Mouse (Mus musculus) cerebellum, adult 11-12 months (tissue): ENCODE data around the gene Kcnk3.
A peak's percentile ranks its signal among the peaks of the same experiment; 100 is the strongest.

ENCODE experiments used
- DNase-seq: peaks from one replicate; pipeline ENCODE4 v3.0.0; 2022

Gene Kcnk3

DNA sequence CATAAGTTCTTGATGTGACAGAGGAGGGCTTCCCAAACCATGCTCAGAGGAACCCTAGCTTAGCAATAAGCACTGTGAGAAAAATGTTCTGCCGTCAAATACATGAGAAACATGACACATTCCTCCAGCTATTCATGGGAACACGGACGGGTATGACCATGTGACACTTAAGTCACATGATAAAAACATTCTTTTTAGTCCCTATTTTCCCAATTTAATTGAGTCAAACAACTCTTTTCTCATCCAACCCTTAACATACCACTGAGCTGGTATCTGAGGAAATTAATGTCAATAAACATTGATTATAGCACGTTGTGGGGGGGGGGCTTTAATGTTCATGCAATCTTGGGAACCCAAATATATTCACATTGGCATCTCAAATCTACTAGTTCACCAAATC, 27.8 kb downstream of the Kcnk3 start:
- DNase-seq = no peak

DNA sequence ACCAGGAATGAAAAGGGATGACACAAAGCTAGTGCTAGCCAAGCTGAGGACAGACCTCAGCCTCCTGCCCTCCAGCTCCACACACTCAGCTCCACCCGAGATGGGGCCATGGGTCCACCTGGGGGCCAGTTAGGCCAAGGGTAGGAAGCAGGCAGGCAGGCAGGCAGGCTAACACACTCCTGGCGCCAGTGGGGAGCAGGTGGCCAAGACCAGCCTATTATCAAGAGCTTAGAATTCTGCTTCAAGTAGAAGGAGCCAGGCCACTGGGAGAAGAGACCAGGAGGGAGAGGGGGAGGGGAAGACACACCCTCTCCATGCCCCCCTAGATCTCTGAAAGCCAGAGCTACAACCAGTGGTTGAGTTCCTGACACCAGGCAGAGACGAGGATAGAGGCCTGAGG, 28.7 kb downstream of the Kcnk3 start:
- no peak for DNase-seq

DNA sequence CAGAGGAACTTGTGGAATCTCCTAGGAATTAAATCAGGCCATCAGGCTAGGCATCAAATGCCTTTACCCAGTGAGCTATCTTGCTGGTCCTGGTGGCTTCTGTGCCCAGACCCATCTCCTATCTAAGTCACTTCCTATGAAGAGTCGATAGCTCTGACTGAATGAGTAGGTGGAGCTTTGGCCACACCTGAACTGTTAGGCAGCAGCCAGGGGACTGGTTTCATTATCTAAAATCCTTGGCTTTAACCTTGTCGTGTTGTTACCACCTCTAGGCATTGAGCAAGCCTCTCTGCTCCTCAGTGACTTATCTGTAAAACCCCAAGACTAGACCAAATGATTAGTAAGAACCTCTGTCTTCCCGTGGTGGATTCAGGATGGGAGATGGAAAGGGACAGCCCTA, 29.4 kb downstream of the Kcnk3 start:
- DNase-seq = no peak

GRCm38 (mm10) chr5:30617851-30618250, 29.9 kb downstream of the Kcnk3 start:
- no peak for DNase-seq

- no peak for DNase-seq
Observed at GRCm38 (mm10) chr5:30618376-30619003, 30.5 kb downstream of the Kcnk3 start.

GRCm38 (mm10) chr5:30619211-30619610, 31.2 kb downstream of the Kcnk3 start:
- no peak for DNase-seq

DNA sequence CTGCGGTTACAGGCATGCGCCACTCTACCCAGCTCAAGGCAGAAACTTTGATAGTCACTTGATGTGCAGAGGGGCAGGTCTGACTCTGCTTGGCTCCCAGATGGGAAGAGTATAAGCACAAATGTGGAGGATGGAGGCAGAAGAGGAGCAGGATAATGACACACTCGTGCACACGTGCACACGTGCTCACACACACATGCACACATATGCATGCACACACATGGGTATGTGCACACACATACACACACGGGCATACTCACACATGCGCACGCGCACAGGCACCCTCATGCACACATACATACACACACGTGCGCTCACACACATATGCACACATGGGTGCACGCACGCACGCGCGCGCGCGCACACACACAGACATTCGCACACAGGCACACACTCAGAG, 32.6 kb downstream of the Kcnk3 start:
- DNase-seq = no peak

DNA sequence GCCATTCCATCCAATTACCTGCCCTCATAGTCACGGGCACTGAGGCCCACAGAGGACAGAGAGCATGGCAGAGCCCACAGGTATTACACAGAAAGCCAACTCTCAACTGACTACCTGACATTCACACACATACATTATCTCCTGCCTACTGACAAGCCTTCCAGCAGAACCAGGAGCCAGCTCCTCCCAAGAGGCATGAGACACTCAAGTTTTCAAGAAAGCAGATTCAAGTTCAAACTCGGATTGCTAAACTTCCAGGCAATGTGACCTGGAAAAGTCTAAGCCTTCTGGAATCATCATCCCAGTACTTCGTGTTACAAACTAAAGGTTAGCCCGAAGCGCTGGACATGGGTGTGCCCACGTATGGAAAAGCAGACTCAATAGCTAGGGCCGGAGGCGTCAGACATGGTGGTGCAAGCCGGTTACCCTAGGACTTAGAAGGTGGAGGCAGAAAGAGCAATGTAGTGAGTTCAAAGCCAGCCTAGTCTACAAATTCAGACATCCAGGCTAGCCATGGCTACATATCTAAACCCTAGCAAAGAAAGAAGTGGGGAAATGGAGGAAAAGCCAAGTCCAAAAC, 33.3 kb downstream of the Kcnk3 start:
- DNase-seq = no peak

- peak; percentile 42 for DNase-seq
Observed at GRCm38 (mm10) chr5:30621844-30622176, 33.8 kb downstream of the Kcnk3 start.

- no peak for DNase-seq
Observed at GRCm38 (mm10) chr5:30622177-30622840, 34.3 kb downstream of the Kcnk3 start.

- no peak for DNase-seq
Observed at GRCm38 (mm10) chr5:30622841-30623185, 34.8 kb downstream of the Kcnk3 start.

GRCm38 (mm10) chr5:30623380-30623779, 35.4 kb downstream of the Kcnk3 start:
- no peak for DNase-seq

DNA sequence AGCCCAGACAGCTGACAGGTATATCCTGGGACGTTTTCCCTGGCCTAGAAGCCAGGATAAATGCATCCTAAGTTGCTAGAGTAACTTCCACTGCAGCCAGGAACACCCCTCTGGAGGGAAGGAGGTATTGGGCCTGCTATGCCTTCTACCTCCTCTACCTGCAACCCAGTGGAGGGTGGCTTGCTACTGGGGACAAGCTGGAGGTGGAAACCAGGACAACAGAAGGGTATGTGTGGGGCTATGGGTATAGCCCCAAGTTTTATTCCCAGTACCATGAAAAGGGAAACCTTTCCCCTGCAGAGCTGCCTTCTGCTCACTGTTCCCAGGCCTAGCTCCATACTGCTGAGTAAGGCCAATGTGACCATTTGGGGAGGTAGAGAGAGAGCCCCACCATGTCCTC, 36.3 kb downstream of the Kcnk3 start:
- no peak for DNase-seq

- no peak for DNase-seq
Observed at GRCm38 (mm10) chr5:30624908-30625307, 36.9 kb downstream of the Kcnk3 start.

DNA sequence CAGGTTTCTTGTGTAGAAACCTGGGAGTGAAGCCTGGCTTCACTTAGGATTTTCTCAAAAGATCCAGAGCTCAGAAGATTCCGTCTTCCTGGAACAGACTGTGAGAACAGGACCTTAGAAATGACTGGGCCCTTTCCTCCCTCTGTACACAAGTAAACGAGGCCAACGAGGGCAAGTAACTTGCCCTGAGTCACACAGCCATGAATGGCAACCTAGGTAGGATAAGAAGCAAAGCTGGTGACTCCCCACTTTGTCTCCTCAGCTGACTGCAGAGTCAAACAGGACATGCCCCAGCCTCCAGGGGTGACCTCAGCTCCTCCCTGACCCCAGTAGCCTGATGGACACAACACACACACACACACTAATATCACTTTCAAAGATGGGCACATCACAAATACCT, 37.4 kb downstream of the Kcnk3 start:
- DNase-seq = no peak

GRCm38 (mm10) chr5:30626331-30627105, 38.5 kb downstream of the Kcnk3 start:
- no peak for DNase-seq

DNA sequence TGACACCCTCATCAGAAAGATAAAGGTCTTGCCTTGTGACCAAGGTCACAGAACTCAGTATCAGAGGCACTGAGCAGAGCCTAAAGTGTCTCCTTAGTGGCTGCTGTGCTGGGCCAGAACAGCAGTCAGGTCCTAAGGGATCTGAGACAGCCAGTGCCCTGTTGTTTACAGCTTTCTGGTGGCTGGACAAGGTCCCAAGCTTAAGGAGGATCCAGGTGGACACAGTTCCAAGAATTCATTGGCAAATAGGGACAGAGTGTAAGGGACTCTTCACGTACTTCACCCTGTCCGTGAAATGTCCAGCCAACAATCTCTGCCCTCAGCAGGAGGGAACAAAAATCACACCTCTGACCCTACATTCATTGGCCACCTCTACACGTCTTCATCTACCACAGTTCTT, 40.5 kb downstream of the Kcnk3 start:
- no peak for DNase-seq

DNA sequence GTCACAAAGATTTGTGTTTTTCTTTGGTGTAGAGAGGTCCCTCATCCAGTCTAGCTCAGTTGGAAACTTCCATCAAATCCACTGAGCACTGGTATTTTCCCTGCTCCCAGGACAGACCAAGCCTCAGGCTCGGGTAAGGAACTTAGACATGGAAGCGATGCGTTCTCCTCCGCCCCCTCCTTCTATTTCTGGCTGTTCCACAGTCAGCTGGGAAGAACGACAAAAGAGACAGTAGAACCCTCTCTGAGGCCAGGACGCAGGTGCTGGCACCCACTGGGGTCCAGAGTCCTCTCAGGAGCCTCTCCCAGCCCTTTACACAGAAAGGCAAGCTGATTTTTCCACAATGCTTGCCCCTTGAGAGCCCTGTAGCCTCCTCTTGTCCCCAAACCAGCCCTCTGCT, 42.4 kb downstream of the Kcnk3 start:
- DNase-seq = no peak

DNA sequence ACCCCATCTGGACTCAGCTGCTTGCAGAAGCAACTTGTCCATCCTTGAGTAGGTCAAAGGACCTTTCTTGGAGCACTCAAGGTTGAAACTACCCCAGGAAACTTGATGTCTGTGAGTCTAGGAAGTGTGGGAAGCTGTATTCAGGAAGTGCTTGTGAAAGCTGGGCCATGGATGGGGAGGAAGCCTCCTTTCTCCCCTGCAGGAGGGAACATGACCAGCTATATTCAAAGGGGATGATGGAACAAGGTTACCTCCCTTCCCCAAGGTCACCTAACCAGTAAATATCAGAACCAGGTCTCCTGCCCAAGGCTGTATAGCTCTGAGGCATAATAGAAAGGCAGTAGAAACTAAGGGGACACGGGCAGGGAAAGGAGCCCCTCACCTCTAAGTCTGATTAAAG, 44.2 kb downstream of the Kcnk3 start:
- DNase-seq = no peak

- DNase-seq = no peak
Observed at GRCm38 (mm10) chr5:30636994-30637393, 49.0 kb downstream of the Kcnk3 start.

- peak; percentile 72 for DNase-seq
Observed at GRCm38 (mm10) chr5:30638041-30638440, 50.1 kb downstream of the Kcnk3 start.

- no peak for DNase-seq
Observed at GRCm38 (mm10) chr5:30643477-30644179, 55.7 kb downstream of the Kcnk3 start.

DNA sequence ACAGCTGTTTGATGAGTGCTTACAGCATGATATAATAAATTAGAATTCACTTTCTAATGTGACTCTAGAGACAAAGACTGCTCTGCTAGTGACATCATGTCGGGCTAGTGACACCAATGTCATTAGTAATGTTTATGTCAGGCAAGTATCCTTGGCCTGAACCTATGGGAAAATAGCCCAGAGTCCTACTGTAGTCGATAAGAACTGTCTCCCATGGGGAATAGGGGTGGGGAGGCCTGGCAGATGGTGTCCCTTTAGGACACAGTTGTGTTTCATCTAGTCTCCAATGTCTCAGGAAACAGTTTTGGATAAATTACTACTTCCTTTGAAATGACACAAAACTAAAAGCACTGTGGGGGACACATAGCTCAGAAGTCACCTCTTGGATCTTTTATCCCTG, 58.1 kb downstream of the Kcnk3 start:
- DNase-seq = no peak
